Mouse (Mus musculus): ENCODE measurements around the gene Serpine2.
A peak's percentile ranks its signal among the peaks of the same experiment; 100 is the strongest.

Serpine2 gene

GRCm38 (mm10) chr1:79861130-79861942 lies at the start of gene Serpine2:
Gene Serpine2, minus strand, starts transcription at chr1:79861180.
- no peak for DNase-seq (ENCODE audit: low spot score in 2 of 2)

- no peak for DNase-seq (ENCODE audit: low spot score in 2 of 2)
These were observed 46.8 kb upstream of the Serpine2 start for GRCm38 (mm10) chr1:79907811-79908210.

GRCm38 (mm10) chr1:79905241-79905640 lies 44.3 kb upstream of the Serpine2 start:
- no peak for DNase-seq (ENCODE audit: low spot score in 2 of 2)

GRCm38 (mm10) chr1:79902901-79903300 lies 41.9 kb upstream of the Serpine2 start:
- DNase-seq (ENCODE audit: low spot score in 2 of 2): no peak

- DNase-seq (ENCODE audit: low spot score in 2 of 2): no peak
These were observed 21.7 kb upstream of the Serpine2 start for GRCm38 (mm10) chr1:79882648-79883047.

GRCm38 (mm10) chr1:79874741-79875140 lies 13.8 kb upstream of the Serpine2 start:
- no peak for DNase-seq (ENCODE audit: low spot score in 2 of 2)

GRCm38 (mm10) chr1:79860411-79861039 lies 455 bp downstream of the Serpine2 start:
- no peak for DNase-seq (ENCODE audit: low spot score in 2 of 2)

- DNase-seq (ENCODE audit: low spot score in 2 of 2): no peak
These were observed 1.0 kb downstream of the Serpine2 start for GRCm38 (mm10) chr1:79859975-79860374.

- no peak for DNase-seq (ENCODE audit: low spot score in 2 of 2)
These were observed 2.0 kb downstream of the Serpine2 start for GRCm38 (mm10) chr1:79859026-79859425.

GRCm38 (mm10) chr1:79858389-79858994 lies 2.5 kb downstream of the Serpine2 start:
- DNase-seq (ENCODE audit: low spot score in 2 of 2): peak in 1 of 2 experiments; percentile 2

- DNase-seq (ENCODE audit: low spot score in 2 of 2): no peak
These were observed 3.1 kb downstream of the Serpine2 start for GRCm38 (mm10) chr1:79857681-79858388.

- no peak for DNase-seq (ENCODE audit: low spot score in 2 of 2)
These were observed 4.2 kb downstream of the Serpine2 start for GRCm38 (mm10) chr1:79856756-79857155.

- DNase-seq (ENCODE audit: low spot score in 2 of 2): no peak
These were observed 7.5 kb downstream of the Serpine2 start for GRCm38 (mm10) chr1:79853527-79853926.

- no peak for DNase-seq (ENCODE audit: low spot score in 2 of 2)
These were observed 10.6 kb downstream of the Serpine2 start for GRCm38 (mm10) chr1:79850341-79850740.

- no peak for DNase-seq (ENCODE audit: low spot score in 2 of 2)
These were observed 12.3 kb downstream of the Serpine2 start for GRCm38 (mm10) chr1:79848663-79849062.

GRCm38 (mm10) chr1:79846891-79847290 lies 14.1 kb downstream of the Serpine2 start:
- DNase-seq (ENCODE audit: low spot score in 2 of 2): no peak

- no peak for DNase-seq (ENCODE audit: low spot score in 2 of 2)
These were observed 28.1 kb downstream of the Serpine2 start for GRCm38 (mm10) chr1:79832719-79833404.

- no peak for DNase-seq (ENCODE audit: low spot score in 2 of 2)
These were observed 36.9 kb downstream of the Serpine2 start for GRCm38 (mm10) chr1:79823951-79824633.

GRCm38 (mm10) chr1:79822806-79823525 lies 38.0 kb downstream of the Serpine2 start:
- DNase-seq (ENCODE audit: low spot score in 2 of 2): no peak

GRCm38 (mm10) chr1:79819296-79819879 lies 41.6 kb downstream of the Serpine2 start:
- no peak for DNase-seq (ENCODE audit: low spot score in 2 of 2)
